Mouse (Mus musculus) brain, adult 2 months (tissue): ENCODE measurements at regions not wholly inside any gene's neighbourhood (a gene's known extent, or its start where the extent isn't known, plus 50 kb on each side); places are given as distances from the start of the nearest gene placed in this dataset.

Source experiments
- DNase-seq: peaks from one replicate; pipeline ENCODE4 v3.0.0; 2011; ENCODE audit warnings: low read depth, low spot score

DNA sequence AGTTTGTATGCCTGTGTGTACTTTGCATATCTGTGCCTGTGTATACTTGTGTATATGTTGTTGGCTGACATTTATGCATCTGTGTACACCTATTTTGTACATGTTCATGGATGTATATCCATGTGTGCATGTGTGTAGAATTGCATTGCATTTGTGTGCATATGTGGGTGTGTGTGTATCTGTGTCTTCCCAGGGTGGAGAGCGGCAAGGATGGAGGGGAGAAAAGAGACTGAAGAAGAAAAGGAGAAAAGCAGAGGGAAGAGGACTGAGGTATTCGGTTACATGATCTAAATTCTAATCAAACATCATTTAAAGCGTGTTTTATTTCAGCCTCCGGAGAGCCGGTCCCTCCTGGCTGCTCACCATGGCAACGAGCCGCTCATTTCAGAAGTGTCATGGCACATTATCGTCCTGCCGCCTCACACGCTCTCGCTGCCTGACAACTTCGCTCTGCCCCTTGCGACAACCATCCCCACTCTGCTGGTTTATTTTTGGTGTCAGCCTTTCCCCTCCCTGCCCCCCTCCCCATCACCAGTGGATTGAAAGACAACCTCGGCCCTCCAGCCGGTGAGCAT lies 58.6 kb downstream of the Mrm1 start:
- peak; percentile 88 for DNase-seq

DNA sequence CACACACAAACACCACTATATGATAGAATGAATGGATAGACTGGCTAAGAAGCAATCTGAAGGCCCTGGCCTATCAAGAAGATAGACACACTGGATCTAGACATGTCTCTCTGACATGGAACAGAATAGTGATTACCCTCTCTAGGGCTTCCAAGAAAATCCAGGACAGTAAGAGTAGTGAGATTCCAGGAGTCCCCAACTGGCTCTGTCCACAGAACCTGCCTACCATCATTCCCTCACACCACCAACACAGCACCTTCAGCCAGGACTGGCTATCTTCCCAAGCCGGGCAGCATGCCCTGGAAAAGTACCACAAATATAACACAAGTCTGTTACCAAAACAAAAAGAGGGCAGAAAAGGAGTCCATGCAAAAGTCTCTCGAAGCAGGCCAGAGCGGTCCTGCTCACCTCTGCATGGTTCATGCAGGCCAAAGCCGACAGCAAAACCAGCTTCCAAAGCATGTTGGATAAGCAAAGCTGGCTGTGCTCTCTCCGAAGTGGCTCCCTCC lies 59.8 kb downstream of the Mrm1 start:
- peak; percentile 89 for DNase-seq

DNA sequence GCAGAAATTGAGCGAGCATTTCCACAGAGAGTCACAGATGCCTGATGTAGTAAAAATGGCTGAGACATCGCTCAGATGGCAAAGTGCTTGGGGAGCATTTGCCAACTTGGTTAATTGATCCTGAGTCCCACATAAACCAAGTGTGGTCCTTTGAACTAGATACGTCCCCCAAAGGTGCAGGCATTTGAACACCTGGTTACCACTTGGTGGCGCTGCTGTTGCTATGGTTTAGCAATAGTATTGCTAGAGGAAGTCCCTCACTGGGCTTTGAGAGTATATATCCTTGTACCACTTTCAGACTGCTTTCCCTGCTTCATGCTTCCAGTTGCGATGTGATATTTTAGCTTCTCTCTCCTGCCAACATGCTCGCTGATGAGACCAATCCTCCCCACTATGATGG lies 67.3 kb downstream of the Mrm1 start:
- DNase-seq, result no peak

GRCm38 (mm10) chr11:84749490-84750349 lies 69.6 kb downstream of the Mrm1 start:
- DNase-seq, result no peak

GRCm38 (mm10) chr11:84738769-84739589 lies 80.3 kb downstream of the Mrm1 start:
- peak; percentile 41 for DNase-seq

- DNase-seq, result no peak
Measured at GRCm38 (mm10) chr11:84738128-84738527, 81.2 kb downstream of the Mrm1 start.

GRCm38 (mm10) chr11:84731890-84732289 lies 87.4 kb downstream of the Mrm1 start:
- no peak for DNase-seq

GRCm38 (mm10) chr11:84730218-84730617 lies 89.1 kb downstream of the Mrm1 start:
- no peak for DNase-seq

DNA sequence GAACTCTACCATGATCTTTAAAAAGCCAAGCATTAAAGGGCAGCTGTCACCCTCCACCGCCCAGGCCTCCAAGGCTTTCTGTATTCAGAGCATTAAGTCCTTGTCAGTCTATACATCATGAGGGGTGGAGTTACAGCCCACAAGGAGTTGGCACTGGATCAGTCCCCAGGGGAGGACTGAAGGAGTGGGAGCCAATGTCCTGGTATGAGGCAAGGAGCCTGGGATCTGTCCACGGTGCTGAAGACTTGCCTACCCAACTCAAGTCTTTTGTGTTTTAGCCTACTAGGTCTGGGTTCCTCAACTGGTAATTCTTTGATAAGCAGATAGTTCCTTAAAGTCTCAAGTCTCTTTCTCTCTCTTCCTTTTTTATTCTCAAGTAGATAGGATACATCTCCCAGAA lies 90.1 kb downstream of the Mrm1 start:
- DNase-seq, result no peak

DNA sequence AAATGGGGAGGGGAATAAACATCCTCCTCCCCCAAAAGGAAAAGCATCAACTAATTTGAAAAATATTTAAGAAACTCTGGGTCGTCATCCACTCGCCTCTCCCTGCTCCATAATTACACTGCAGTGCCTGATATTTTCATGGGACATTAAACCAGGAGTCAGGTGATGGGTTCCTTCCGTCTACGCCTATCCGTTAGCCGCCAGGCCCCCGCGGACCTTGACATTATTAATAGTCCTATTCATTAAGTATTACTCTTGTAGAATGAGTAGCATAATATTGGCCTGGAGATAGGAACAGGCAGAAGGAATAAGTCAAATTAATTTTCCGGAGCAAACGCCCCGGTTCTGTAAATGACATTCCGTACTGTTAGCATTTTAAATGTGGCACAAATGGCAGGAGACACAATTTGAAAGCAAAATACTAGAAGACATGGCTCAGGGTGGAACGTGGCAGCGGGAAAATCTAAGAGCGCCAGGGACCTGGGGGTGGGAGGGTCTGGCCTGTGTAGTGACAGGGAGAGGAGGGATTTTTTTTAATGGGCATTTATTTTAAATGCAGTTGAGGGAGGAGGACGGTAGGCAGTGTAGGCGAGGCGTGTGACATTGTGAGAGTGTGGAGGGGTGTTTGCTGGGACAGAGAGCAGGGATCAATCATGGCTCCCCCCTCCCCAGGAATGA lies 93.2 kb downstream of the Mrm1 start:
- no peak for DNase-seq

DNA sequence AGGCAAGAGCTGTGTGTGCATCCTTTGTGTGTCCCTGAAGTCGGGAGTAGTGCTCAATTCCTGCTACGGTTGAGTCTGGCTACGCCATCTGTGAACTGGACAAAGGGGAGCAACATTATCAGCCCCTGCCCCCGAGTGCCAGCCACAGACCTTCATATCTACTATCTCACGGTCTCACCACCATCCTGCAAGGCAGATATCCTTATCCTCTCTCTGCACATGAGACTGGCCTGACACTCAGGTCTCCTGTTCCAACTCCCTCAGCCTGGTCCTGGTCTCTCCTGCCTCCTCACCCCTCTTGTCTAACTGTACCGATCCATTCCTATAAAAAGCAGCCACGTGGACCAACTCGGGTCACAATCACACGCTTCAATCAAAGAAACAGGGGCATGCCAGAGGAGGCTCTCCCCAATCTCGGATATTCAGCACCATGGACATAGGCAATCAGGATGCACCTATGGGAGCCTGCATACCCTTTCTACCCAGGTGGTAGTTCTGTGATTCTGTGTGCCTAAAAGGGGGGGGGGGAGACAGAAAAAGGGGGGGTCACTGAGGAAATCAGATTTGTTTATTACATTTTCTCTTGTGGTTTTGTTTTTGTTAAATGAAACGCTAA lies 94.0 kb downstream of the Mrm1 start:
- DNase-seq, result no peak

- peak; percentile 60 for DNase-seq
Measured at GRCm38 (mm10) chr11:84724080-84724479, 95.2 kb downstream of the Mrm1 start.

- no peak for DNase-seq
Measured at GRCm38 (mm10) chr11:84722658-84723201, 96.6 kb downstream of the Mrm1 start.

DNA sequence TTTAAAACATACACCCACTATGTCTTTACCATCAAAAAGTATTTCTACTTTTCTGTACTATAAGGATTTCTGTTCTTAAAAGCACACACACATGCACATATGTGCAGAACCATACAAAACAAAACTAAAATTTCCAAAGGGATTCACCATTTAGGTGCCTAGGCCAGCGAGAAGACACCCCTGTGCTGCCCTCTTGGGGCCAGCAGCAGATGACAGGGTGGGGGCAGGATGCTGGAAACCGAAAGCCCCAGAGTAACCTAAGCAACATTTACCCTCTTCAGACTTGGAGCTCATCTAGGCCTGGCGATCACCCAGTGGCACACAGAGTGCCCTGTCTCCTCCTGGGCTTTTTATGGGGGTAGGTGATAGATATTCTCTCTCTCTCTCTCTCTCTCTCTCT lies 97.3 kb downstream of the Mrm1 start:
- DNase-seq, result peak; percentile 28

DNA sequence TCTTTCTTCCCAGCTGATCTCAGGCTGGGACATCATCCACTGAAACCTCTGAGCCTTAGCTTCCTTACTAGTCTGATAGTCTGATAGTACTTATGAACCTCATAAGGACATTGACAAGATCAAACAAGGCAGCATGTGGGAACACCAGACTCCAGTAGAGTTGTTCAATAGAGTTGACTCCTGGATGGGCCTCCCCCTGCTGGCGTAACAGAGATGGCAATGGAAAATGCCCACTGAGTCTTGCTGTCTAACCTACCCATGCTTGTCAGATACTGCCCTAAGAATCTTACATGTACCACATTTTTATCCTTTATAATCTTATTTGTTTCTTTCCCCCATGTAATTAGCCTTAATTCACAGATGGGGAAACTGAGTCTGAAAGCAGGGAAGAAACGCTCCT lies 98.2 kb downstream of the Mrm1 start:
- DNase-seq, result peak; percentile 24

- no peak for DNase-seq
Measured at GRCm38 (mm10) chr11:84719781-84720180, 99.5 kb downstream of the Mrm1 start.

DNA sequence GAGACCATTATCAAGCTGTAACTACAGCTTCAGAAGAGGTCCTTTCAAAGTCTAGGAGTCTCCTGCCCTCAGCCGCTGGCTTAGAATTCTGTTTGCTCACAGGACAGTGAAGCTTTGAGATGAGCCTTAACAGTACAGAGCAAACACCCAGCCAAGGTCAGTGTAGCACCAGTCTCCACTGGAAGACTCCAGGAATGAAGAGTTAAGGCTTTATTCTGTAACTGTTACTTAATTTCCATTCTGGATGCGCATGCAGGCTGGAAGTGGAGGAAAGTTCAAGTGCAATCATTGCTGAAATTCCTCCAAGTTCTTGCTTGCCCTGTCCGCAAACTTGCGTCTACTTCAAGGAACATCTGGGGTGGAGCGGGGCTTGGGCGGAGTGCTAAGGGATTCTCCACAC lies 106.6 kb downstream of the Mrm1 start:
- DNase-seq, result no peak

GRCm38 (mm10) chr11:84711886-84712285 lies 107.4 kb downstream of the Mrm1 start:
- no peak for DNase-seq

GRCm38 (mm10) chr11:84708222-84708730 lies 111.0 kb downstream of the Mrm1 start:
- no peak for DNase-seq

GRCm38 (mm10) chr11:84707772-84708171 lies 111.5 kb downstream of the Mrm1 start:
- peak; percentile 90 for DNase-seq

DNA sequence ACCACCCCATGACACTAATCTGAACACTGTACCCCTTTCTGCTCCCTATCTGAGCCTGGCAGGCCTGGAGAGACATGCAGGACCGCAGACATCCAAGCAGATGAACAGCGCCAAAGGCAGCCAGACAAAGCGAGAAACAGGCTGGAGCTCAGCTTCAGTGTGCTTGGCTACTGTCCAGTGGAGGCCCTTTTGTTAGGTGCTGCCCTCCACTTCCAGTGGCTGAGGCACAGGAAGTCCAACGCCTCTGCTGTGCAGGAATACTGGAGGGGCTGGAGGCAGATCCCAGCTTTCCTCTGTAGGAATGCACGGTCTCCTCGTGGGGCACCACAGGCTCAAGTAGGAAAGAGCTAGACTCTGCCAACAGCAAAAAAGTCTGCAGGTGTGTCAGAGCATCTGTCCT lies 112.6 kb downstream of the Mrm1 start:
- DNase-seq, result peak; percentile 57
